Mouse (Mus musculus): ENCODE data around the gene Card11.

The Card11 gene

GRCm38 (mm10) chr5:141000349-141000748 lies at the start of gene Card11:
Gene Card11 (minus strand): TSS chr5:141000582.
- DNase-seq: no peak

- DNase-seq: no peak
Measured at GRCm38 (mm10) chr5:141047651-141048218, 47.4 kb upstream of the Card11 start.

GRCm38 (mm10) chr5:141044976-141045375 lies 44.6 kb upstream of the Card11 start:
- no peak for DNase-seq

- DNase-seq: no peak
Measured at GRCm38 (mm10) chr5:141043654-141044447, 43.5 kb upstream of the Card11 start.

GRCm38 (mm10) chr5:141042406-141042805 lies 42.0 kb upstream of the Card11 start:
- DNase-seq: no peak

GRCm38 (mm10) chr5:141040846-141041245 lies 40.5 kb upstream of the Card11 start:
- no peak for DNase-seq

GRCm38 (mm10) chr5:141038342-141038741 lies 38.0 kb upstream of the Card11 start:
- no peak for DNase-seq

GRCm38 (mm10) chr5:141035346-141035745 lies 35.0 kb upstream of the Card11 start:
- no peak for DNase-seq

GRCm38 (mm10) chr5:141034301-141034700 lies 33.9 kb upstream of the Card11 start:
- no peak for DNase-seq

- no peak for DNase-seq
Measured at GRCm38 (mm10) chr5:141033001-141033400, 32.6 kb upstream of the Card11 start.

GRCm38 (mm10) chr5:141029364-141029763 lies 29.0 kb upstream of the Card11 start:
- no peak for DNase-seq

GRCm38 (mm10) chr5:141025635-141026034 lies 25.3 kb upstream of the Card11 start:
- no peak for DNase-seq

GRCm38 (mm10) chr5:141024435-141024834 lies 24.1 kb upstream of the Card11 start:
- DNase-seq: no peak

- no peak for DNase-seq
Measured at GRCm38 (mm10) chr5:141017927-141018700, 17.7 kb upstream of the Card11 start.

- no peak for DNase-seq
Measured at GRCm38 (mm10) chr5:141016082-141016481, 15.7 kb upstream of the Card11 start.

- no peak for DNase-seq
Measured at GRCm38 (mm10) chr5:141014216-141014615, 13.8 kb upstream of the Card11 start.

GRCm38 (mm10) chr5:141013465-141013864 lies 13.1 kb upstream of the Card11 start:
- no peak for DNase-seq

- no peak for DNase-seq
Measured at GRCm38 (mm10) chr5:141005491-141005890, 5.1 kb upstream of the Card11 start.

GRCm38 (mm10) chr5:141004078-141004763 lies 3.8 kb upstream of the Card11 start:
- no peak for DNase-seq

- no peak for DNase-seq
Measured at GRCm38 (mm10) chr5:140999178-140999672, 1.2 kb downstream of the Card11 start.

GRCm38 (mm10) chr5:140997767-140998166 lies 2.6 kb downstream of the Card11 start:
- DNase-seq: no peak

- DNase-seq: no peak
Measured at GRCm38 (mm10) chr5:140992093-140993070, 8.0 kb downstream of the Card11 start.
